Comparison of ENCODE assay signal across 11 mouse cellular contexts in the genomic region with DNA sequence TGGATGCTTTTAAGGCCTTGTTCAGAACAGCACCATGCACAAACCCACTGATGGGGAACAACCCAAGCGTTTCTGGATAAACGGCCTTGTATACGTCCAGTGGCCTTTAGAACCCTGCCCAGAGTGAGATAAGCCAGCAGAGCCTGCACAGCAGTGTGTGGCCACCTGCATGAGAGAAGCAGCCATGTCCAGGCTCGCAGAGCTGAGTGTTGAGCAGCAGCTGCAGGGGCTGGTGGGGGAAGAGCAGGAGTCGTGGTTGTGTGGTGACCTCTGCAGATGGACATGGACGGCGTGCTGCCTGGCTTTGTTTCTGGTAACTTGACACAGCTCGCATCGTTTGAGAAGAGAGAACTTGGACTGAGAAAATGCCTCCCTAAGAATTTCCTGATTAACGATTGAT.
DNase-seq lines count a peak whose midpoint lies in the region; ATAC-seq and TF ChIP-seq lines count a peak whose summit lies in the region.
"Had no signal": no experiment of that assay in that cellular context is flagged by ENCODE, and none has a peak within 500 bp of the region (broad histone marks: within the 10 kb centered on the region; RNA-seq: fewer than 3 reads in every experiment).

No protein-coding gene starts in this region.

- H3ac ChIP-seq in myocyte (ENCODE audit: control insufficient read depth, insufficient read length), result no peak overlapping the region

- no peak overlapping the region for H3K4me3 ChIP-seq in heart, embryonic 12.5 days
- no peak overlapping the region for H3K4me3 ChIP-seq in heart, embryonic 11.5 days (ENCODE audit: low read depth, low read length)
- no peak overlapping the region for H3K4me3 ChIP-seq in liver, embryonic 11.5 days (ENCODE audit: low read depth, low read length)
- no peak overlapping the region for H3K4me3 ChIP-seq in embryonic facial prominence, embryonic 14.5 days (ENCODE audit: low read depth, low read length)
- no peak overlapping the region for H3K4me3 ChIP-seq in myocyte
- H3K4me3 ChIP-seq: intestine, embryonic 15.5 days had no signal

- no peak overlapping the region for H3K27ac ChIP-seq in heart, embryonic 12.5 days (ENCODE audit: poor library complexity, severe bottlenecking)
- no peak overlapping the region; the same call in 1 of the 2 replicates for H3K27ac ChIP-seq in heart, embryonic 11.5 days (ENCODE audit: low read depth, low read length)
- peak overlapping the region; percentile 38; the same call in 1 of the 2 replicates for H3K27ac ChIP-seq in liver, embryonic 11.5 days (ENCODE audit: low read depth, low read length)
- H3K27ac ChIP-seq in embryonic facial prominence, embryonic 14.5 days (replicated peaks; ENCODE audit: low read depth, low read length), result no peak overlapping the region
- H3K27ac ChIP-seq: intestine, embryonic 15.5 days had no signal

- no peak overlapping the region for H3K9ac ChIP-seq in heart, embryonic 12.5 days
- no peak overlapping the region for H3K9ac ChIP-seq in heart, embryonic 11.5 days (ENCODE audit: low read depth, low read length)
- peak overlapping the region; percentile 20; the same call in 1 of the 2 replicates for H3K9ac ChIP-seq in liver, embryonic 11.5 days (ENCODE audit: low read depth, low read length)
- H3K9ac ChIP-seq in embryonic facial prominence, embryonic 14.5 days (ENCODE audit: low read depth, low read length), result no peak overlapping the region
- H3K9ac ChIP-seq: intestine, embryonic 15.5 days had no signal

- H3K4me2 ChIP-seq in heart, embryonic 12.5 days, result no peak overlapping the region
- H3K4me2 ChIP-seq in heart, embryonic 11.5 days, result no peak overlapping the region
- peak overlapping the region; percentile 20 for H3K4me2 ChIP-seq in liver, embryonic 11.5 days
- H3K4me2 ChIP-seq in embryonic facial prominence, embryonic 14.5 days (ENCODE audit: low read depth, low read length), result no peak overlapping the region
- peak overlapping the region; percentile 2 for H3K4me2 ChIP-seq in myocyte (ENCODE audit: low read depth)
- H3K4me2 ChIP-seq: intestine, embryonic 15.5 days had no signal

- H3K36me3 ChIP-seq in heart, embryonic 12.5 days, result peaks cover 8% of the 10 kb centered on the region; the same call in 1 of the 2 replicates
- no peaks in the 10 kb centered on the region for H3K36me3 ChIP-seq in heart, embryonic 11.5 days (ENCODE audit: control insufficient read depth, insufficient read depth, low read length)
- no peaks in the 10 kb centered on the region; the same call in 1 of the 2 replicates for H3K36me3 ChIP-seq in liver, embryonic 11.5 days (ENCODE audit: control insufficient read depth, insufficient read depth, low read length)
- H3K36me3 ChIP-seq in embryonic facial prominence, embryonic 14.5 days (ENCODE audit: control insufficient read depth, insufficient read depth, low read length), result no peaks in the 10 kb centered on the region
- peaks cover 2% of the 10 kb centered on the region for H3K36me3 ChIP-seq in myocyte (ENCODE audit: control insufficient read depth, insufficient read depth)
- H3K36me3 ChIP-seq: intestine, embryonic 15.5 days had no signal

- peaks cover 35% of the 10 kb centered on the region for H3K27me3 ChIP-seq in heart, embryonic 12.5 days (replicated peaks)
- peaks cover 14% of the 10 kb centered on the region for H3K27me3 ChIP-seq in heart, embryonic 11.5 days (ENCODE audit: control insufficient read depth, insufficient read depth, low read length)
- no peaks in the 10 kb centered on the region for H3K27me3 ChIP-seq in liver, embryonic 11.5 days (replicated peaks; ENCODE audit: control insufficient read depth, insufficient read depth, low read length)
- no peaks in the 10 kb centered on the region for H3K27me3 ChIP-seq in embryonic facial prominence, embryonic 14.5 days (replicated peaks; ENCODE audit: control insufficient read depth, insufficient read depth, low read length)
- no peaks in the 10 kb centered on the region for H3K27me3 ChIP-seq in myocyte (ENCODE audit: control insufficient read depth, insufficient read depth, insufficient read length)
- H3K27me3 ChIP-seq: intestine, embryonic 15.5 days; Patski had no signal

- TF ChIP-seq POLR2A in myocyte (IDR thresholded peaks at IDR 0.05; ENCODE audit: insufficient read length, low read depth), result no peak

- peaks cover 33% of the 10 kb centered on the region for H3K4me1 ChIP-seq in heart, embryonic 12.5 days (replicated peaks)
- peaks cover 19% of the 10 kb centered on the region for H3K4me1 ChIP-seq in heart, embryonic 11.5 days (ENCODE audit: control insufficient read depth, insufficient read depth, low read length)
- H3K4me1 ChIP-seq in liver, embryonic 11.5 days (replicated peaks; ENCODE audit: control insufficient read depth, insufficient read depth, low read length), result peaks cover 39% of the 10 kb centered on the region
- peaks cover 13% of the 10 kb centered on the region for H3K4me1 ChIP-seq in embryonic facial prominence, embryonic 14.5 days (ENCODE audit: control insufficient read depth, insufficient read depth, low read length)

- no peaks in the 10 kb centered on the region for H3K9me3 ChIP-seq in heart, embryonic 12.5 days (replicated peaks)
- no peaks in the 10 kb centered on the region for H3K9me3 ChIP-seq in heart, embryonic 11.5 days (replicated peaks; ENCODE audit: control insufficient read depth, low read length)
- H3K9me3 ChIP-seq in liver, embryonic 11.5 days (ENCODE audit: control insufficient read depth, low read length), result no peaks in the 10 kb centered on the region
- H3K9me3 ChIP-seq in embryonic facial prominence, embryonic 14.5 days (ENCODE audit: control insufficient read depth, low read length), result no peaks in the 10 kb centered on the region
- H3K9me3 ChIP-seq: intestine, embryonic 15.5 days had no signal

- DNase-seq in liver, embryonic 11.5 days (ENCODE audit: low spot score), result peak; percentile 30
- no peak for DNase-seq in liver
- no peak for DNase-seq in embryonic facial prominence, embryonic 14.5 days (ENCODE audit: low spot score)
- no peak for DNase-seq in Muller cell, postnatal 12 days (ENCODE audit: inconsistent ontology term)
- DNase-seq in urinary bladder, postnatal 10 days (ENCODE audit: low spot score), result no peak
- DNase-seq: adrenal gland, adult 2 months had no signal

- H3K79me2 ChIP-seq in myocyte (ENCODE audit: control insufficient read depth, insufficient read depth), result peaks cover 71% of the 10 kb centered on the region

- WGBS in heart, embryonic 12.5 days, result 70% methylated on average over 10 of the region's 10 CpGs
- WGBS in heart, embryonic 11.5 days (ENCODE audit: insufficient replicate concordance), result 62% methylated on average over 10 of the region's 10 CpGs
- 45% methylated on average over 10 of the region's 10 CpGs for WGBS in liver, embryonic 11.5 days
- 65% methylated on average over 10 of the region's 10 CpGs for WGBS in embryonic facial prominence, embryonic 14.5 days

- ATAC-seq in heart, embryonic 12.5 days (ENCODE audit: insufficient number of reproducible peaks, low FRiP score), result peak; percentile 66
- ATAC-seq in heart, embryonic 11.5 days (replicated peaks; ENCODE audit: insufficient number of reproducible peaks, low FRiP score, low TSS enrichment), result no peak
- ATAC-seq in liver, embryonic 11.5 days (replicated peaks; ENCODE audit: low FRiP score), result peak; percentile 44
- peak; percentile 28; the same call in 1 of the 2 replicates for ATAC-seq in embryonic facial prominence, embryonic 14.5 days (ENCODE audit: low read depth)
- ATAC-seq: intestine, embryonic 15.5 days; Patski had no signal

TF ChIP-seq in myocyte, 11 proteins besides CTCF, POLR2A, EP300 and RAD21:
- TF ChIP-seq TCF12 (IDR thresholded peaks at IDR 0.05; ENCODE audit: insufficient read depth, poor library complexity, severe bottlenecking) (no peak), MAX (IDR thresholded peaks at IDR 0.05; ENCODE audit: low read depth) (no peak), SRF (IDR thresholded peaks at IDR 0.05; ENCODE audit: control insufficient read depth, insufficient read length, low read depth) (peak; percentile 4), E2F4 (IDR thresholded peaks at IDR 0.05; ENCODE audit: insufficient read depth) (no peak), CEBPB (IDR thresholded peaks at IDR 0.05; ENCODE audit: insufficient read depth, poor library complexity, severe bottlenecking) (no peak), MYOD1 (IDR thresholded peaks at IDR 0.05; ENCODE audit: control insufficient read depth in 1 of 3, insufficient read length in 2 of 3, low read depth in 2 of 3) (peak in 2 of 3 experiments; percentile 87 to 91), MYOG (IDR thresholded peaks at IDR 0.05; ENCODE audit: control insufficient read depth in 1 of 3, insufficient read depth in 1 of 3, insufficient read length in 2 of 3, low read depth in 2 of 3) (peak; percentile 57 to 95 (median 90)), TCF3 (IDR thresholded peaks at IDR 0.05; ENCODE audit: insufficient read length, low read depth) (peak; percentile 43), POLR2AphosphoS2 (IDR thresholded peaks at IDR 0.05; ENCODE audit: insufficient read length, low read depth) (no peak), REST (IDR thresholded peaks at IDR 0.05; ENCODE audit: insufficient read depth, insufficient read length) (no peak), USF1 (IDR thresholded peaks at IDR 0.05; ENCODE audit: low read depth) (no peak)

Comparison
In these comparisons a context has a peak if more than half of its experiments do, and no peak if none do; other contexts are left out.
1. H3K4me2 ChIP-seq: peak in liver, embryonic 11.5 days (single experiment) and myocyte (single experiment); none in heart, embryonic 12.5 days (single experiment), heart, embryonic 11.5 days (single experiment) and embryonic facial prominence, embryonic 14.5 days (single experiment).